Mouse (Mus musculus) kidney, adult 11 months (tissue): ENCODE results near the gene Il16.
A peak's percentile ranks its signal among the peaks of the same experiment; 100 is the strongest.

Experiments
- DNase-seq: peaks from one replicate; pipeline ENCODE4 v3.0.0; 2022

The Il16 gene

DNA sequence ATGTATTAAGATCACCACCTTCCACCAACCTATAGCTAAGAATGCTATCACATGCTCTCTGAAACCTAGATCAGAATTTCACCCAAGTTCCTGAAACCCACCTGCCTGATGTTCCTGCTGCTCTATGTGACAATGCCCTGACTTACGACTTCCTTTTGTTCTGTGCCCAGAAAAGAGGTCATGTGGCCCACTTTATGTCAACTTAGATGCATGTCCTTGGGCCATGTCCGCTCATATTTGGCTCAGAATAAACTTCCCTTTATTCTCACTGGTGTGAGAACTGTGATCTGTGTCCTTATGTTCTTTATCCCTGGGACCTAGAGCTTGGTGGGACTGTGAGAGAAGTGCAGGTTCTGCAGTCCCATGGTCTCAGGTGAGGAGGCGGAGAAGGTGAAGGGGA, 68.2 kb downstream of the Il16 start:
- no peak for DNase-seq

DNA sequence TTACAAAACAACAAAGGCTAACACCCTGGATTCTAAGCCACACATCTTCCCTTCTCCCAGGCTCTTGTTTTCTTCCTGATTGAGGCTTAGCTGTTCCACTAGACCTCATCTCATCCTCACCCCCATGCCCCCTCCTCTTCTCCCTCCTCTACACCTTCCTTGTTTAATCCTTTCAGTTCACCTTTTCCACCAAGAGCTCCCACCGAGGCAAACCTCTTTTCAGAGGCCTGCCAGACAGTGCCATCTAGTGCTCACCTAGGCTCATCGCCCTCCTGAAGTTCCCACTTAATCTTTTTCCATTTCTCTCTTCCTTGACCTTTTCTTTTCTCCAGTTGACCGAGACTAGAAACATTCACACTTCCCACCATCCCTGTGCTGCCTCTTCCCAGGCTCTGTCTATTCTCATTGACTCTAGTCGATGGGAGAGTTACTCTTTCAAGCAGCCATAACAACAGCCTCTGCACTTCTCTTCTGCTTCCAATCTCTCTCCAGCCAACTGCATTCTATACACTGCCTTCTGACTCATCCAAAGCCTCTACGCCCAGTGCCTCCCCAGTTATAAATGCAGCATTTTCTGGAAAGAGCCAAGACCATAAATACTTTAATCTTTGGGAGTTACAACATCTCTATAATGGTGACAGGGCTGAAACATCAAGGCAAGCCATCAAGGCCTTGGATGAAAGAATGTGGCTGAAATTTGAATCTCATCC, 69.8 kb downstream of the Il16 start:
- no peak for DNase-seq

DNA sequence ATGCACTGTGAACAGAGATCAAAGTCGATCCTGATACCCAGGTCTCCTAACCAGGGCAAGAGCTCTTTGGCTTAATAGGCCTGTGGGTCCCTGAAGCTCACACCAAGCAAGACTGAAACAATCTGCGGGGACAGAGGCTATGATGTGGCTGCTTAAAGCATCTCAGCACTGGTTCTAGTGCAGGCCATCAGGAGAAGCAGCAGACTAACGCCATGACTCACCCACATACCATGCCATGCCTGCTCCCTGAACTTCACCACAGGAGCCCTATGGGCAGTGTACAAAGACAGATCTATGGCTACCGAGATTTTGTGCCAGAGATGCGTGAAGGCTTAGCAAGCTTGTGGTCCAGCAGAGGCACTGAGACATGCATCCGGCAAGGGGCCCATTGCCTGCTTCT, 74.0 kb downstream of the Il16 start:
- no peak for DNase-seq

DNA sequence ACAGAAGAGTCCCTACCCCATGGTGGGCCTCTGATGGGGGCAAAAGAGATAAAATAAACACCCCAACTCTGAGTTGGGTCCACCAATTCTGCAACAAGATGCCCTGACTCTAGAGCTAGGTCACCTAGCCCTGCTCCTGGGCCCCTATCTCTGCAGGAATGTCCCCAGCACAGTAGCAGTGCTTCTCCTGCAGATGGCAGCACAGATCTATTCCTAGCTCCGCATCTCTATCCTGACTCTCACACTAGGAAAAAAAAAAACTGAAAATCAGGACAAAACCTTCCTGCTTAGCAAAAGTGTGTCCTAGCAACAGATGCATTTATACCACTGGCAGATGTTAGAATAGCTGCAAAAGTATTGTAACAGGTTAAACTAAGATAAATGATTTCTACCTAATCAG, 76.8 kb downstream of the Il16 start:
- DNase-seq, result peak; percentile 29

DNA sequence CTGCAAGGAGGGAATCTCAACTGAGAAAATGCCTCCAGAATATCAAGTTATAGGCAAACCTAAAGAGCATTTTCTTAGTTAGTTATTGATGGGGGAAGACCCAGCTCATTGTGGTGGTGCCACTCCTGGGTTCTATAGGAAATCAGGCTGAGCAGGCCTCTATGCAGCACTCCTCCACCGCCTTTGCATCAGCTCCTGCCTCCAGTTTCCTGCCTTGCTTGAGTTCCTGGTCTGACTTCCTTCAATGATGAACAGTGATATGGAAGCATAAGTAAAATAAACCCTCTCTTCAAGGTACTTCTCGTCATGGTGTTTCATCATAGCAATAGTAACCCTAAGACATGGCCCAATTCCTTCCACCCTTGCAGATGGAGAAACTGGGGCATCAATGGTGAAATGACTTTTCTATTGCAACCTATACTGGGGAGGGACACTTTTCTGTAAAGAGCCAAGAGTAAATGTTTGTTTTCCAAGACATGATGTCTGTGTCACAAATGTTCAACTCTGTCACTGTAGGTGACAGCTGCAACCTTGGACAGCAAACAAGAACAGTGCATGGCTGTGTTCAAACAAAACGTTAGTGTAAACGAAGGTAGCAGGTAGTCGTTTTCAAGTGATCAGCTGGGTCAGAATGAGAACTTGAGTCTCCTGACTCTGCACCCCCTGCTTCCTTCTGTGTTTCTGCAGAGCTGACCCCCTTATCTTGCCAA, 77.4 kb downstream of the Il16 start:
- DNase-seq, result no peak

DNA sequence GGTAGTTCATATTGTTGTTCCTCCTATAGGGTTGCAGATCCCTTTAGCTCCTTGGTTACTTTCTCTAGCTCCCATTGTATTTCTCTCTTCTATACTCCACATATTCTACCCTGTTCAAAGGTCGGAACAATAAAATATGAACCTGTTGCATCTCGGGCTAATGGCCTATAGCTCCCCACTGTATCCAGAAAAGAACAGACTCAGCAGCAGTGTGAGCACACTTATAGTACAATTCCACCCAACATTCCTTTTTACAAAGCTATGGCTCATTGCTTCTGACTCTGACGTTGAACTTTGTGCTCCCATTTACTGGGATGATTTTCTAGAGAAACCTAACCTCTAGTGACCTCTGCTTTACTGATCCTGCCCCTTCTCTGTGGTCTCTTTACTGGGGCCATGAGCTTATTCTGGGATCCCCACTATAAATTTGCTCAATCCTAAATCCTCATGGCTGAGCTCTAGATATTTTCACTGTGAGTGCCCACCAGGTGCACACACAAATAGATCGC, 79.4 kb downstream of the Il16 start:
- peak; percentile 17 for DNase-seq

DNA sequence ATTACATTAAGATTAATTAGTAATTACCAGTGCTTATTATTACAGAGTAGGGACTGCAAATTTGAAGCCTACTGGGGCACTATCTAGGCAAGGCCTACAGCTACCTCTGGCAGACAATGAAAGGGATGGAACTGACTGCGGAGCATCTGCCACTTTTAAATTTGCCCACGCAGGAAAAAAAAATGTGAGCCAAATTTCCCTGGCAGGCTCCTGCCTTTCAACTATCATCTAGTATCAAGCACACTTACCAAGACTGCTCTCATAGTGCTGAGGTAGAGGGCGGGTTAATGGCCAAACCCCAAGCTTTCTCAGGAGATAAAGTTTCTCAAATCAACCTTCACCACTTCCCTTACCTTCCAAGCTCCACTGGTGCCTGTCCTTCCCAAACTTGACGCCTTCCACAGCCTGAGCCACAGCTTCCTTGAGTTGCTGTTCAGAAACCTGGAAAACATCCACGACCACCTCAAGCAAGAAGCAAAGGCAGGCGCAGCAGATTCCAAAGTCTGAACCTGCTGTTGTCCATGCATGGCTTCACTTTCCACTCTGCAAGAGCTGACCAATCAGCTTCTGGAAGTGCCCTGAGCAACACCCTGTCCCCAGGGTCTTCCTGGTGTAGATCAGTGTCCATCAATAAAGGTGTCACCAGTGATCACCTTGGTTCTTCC, 82.7 kb downstream of the Il16 start:
- peak; percentile 53 for DNase-seq

DNA sequence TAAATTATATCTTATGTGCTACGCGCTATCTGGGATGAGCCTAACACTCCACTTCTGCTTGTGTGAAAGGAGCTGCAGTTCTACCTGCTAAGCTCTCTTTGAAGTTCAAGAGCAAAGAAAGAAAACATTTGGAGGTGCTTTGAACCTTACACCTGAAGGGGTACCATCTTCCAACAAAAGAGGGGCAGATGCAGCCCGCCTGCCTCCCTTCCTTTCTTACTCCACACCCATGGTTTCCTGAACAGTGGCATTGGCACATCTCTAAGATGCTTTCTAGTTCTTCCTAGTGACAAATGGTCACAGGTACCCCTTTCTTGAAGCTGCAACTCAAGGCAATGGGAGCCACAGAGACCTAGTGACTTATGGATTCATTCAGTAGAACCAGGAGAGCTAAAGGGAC, 83.8 kb downstream of the Il16 start:
- no peak for DNase-seq

DNA sequence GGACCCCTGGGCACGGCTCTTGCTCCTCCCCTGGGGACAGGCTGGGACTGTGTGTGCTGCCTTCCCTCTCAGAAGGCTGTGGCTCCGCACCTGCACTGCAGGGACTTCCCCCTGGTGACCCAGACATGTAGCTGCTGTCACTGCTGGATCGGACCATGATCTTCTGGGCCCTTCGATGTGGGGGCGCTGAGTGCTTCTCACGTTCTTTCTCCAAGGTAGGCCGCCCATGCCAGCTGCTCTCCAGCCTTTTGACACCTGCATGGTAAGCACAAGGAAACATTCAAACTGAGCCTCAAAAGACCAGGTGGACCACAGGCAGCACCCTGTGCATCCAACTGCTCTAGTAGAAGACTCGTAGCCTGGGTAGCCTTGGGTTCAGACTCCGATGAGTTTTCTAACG, 84.5 kb downstream of the Il16 start:
- DNase-seq, result no peak

DNA sequence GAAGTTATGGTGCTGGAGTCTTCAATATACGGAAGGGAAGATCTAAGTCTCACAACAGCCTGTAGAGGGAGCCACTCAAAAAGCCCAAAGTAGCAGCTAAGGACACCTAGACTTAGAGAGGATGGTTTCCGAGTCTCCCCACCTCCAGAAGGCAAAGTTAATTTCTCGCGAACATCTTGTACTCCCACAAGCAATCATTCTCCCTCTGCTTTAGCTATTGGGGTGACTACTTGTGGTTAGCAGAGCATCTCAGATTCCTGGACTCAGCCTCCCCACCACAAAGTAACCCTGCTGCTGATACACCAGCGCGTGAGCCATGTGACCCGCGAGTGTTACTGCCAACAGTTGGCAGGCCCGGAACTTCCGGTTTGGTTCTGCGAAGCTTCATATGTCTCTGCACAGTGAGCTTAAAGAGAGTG, 85.2 kb downstream of the Il16 start:
- no peak for DNase-seq

DNA sequence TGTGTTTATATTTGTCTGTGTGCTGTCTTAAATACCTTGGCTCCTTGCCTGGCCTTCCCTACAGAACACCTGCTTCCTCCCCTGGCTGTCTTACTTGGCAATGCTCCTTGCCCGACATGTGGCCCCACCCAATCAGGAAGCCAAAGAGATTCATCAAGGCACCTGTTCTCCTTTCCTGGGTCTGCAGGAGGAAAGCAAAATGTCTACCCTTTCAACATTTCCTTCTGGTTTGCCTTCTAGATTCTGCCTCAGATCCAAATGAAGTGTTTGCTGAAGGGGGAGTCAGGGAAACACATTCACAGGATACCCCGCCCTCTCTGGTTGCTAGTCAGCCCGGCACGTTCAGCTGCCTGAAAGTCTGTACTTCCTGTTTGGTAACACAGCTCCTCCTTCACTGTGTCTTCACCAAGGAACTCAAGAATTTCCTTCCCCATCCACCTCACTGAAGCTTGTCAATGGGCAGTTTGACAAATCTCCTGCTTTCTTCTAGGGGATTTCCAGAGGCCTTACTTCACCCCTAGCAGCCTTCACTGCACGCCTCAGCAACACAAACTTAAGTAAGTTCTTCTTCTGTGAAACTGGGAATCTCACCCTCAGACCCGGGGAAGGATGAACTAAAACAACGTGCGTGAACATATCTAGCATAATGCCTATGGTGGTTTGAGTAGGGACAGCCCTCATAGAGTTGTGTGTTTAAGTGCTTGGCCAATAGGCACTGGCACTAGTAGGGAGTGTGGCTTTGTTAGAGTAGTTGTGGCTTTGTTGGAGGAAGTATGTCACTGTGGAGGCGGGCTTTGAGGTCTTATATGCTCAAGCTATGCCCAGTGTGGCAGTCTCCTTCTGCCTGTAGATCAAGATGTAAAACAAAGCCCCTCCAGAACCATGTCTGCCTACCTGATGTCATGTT, 86.1 kb downstream of the Il16 start:
- DNase-seq, result peak; percentile 62

DNA sequence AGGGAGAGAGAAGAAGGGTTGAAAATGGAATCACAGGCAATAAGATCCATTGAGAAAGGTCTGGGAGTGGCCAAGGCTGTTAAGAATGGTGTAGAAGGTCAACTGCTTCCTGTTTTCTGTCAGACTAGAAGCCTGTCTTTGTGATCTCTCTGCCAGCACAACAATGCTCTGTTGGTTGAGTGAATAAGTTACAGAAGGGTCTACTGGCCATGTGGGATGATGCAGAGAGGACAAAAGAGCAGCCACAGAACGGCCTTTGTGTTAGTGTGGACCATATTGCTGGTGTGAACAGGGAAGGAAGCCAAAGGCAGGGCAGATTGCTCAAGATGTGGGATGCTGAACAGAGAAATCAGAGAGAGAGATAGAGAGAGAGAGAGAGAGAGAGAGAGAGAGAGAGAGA, 86.8 kb downstream of the Il16 start:
- peak; percentile 44 for DNase-seq

DNA sequence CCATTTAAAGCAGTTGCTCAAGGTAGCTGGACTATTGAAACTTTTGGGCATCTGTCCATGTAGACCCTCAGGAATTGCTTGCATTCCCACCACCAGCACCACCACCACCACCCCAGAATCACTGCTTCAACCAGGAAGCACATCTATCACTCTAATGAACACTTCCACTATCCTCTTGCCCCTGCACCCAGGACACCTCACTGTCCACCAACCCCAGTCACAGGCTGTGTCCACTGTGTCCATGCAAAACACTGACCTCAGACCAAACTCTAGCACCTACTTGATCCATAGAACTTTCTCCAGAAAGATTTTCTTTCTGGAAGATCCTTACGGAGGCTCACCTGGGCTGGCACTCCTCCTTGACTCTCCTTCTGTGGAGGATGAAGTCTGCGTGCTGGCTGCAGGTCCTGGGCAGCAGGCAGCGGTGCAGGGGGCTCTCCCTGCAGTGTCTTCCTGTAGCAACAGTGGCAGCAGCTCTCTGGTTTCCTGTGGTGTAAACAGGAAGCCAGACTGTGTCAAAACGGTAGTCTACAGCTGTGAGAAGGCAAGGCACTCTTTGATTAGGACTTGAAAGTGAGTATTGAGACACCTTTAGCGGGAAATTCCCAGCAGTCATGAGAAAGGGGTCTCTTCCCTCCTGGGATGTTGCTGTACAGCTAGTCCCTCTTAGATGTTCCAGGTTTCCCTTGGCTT, 90.4 kb downstream of the Il16 start:
- DNase-seq, result peak; percentile 41

DNA sequence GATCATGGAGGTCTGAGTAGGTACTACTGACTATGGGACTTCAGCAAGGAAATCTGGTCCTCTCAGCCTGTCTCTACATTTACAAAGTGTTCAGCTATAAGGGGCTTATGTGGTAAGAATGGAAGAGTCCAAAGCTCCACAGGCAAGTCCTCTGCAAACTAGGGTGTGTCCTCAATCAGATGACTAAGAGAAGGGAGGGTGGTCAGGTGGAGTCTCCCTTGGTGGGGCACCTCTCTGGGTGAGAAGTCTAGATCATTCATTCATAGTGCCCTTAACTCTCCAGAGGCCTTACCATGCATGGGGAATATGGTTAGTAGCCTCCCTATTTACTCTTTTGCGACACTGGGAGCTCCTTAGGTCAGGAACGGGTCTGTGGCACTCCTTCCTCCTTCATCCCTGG, 91.3 kb downstream of the Il16 start:
- no peak for DNase-seq

DNA sequence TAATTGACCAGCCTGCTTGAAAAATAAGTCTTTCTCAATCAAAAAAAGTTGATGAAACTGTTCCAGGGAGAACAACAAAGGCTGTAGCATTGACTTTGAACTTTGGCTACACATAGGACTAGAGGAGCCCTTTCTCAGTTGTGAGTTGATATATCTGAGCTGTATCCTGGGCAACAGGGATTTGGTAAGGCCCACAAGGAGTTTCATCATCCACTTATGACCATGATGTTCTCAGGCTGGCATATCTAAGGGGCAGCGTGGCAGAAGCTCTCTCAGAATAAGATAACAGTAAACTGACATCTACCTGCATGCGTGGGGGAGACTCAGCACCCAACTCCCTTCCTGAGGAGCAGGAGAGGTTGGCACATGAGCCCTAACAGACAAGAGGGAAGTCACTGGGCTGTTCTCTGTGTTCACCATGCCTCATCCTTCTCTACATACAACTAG, 91.9 kb downstream of the Il16 start:
- no peak for DNase-seq

DNA sequence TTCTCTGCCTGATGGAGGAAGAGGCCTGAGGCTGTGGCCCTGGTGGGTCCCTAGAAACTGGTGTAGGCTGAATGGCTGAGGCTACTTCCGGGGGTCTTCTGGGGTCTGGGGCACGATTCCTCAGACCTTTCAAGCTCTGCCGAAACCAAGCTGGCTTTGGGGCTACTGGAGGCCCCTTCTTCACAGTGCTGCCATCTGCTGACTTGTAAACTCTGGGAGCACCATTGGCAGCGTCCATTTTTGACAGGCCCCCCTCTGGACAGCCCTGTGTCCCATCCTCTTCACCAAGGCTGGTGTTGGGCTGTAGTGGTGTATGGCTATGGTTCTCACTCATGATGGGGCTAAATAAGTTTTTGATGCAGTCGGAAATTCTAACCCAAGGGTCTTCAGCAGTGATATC, 93.0 kb downstream of the Il16 start:
- no peak for DNase-seq

DNA sequence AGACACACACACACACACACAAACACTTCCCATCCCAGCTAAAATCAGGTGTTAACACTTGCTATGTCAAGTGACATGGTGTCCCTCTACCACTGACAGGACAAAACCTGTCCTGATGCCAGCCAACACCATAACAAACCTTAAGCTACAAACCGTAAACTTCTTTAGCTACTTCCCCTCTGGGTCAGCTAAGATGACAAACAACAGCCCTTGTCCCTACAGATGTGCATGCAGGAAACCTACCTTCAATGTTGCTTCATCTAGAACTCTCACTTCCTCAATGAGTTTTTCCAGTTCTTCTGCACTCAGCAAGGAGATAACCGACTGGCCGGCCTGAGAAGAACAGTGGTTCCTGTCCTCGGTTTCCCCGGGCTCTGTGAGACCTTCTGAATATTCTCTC, 94.9 kb downstream of the Il16 start:
- DNase-seq, result no peak

DNA sequence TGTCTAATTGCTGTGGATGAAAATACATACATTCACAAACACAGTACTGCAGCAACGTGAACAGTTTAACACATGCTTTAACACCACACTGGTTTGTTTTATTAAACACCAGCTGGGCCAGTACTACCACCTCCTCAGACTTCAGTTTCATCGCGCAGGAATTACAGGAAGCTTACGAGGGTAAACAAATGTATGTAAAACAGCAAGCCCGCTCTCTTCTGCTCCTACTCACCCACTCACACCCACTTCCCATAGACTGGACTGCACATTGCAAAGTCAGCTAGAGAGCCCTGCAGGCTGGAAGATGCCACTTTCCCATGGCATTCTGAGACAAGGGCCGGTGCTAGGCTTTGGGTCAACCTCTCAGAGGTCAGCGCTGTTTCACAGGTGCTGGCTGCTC, 96.7 kb downstream of the Il16 start:
- no peak for DNase-seq

DNA sequence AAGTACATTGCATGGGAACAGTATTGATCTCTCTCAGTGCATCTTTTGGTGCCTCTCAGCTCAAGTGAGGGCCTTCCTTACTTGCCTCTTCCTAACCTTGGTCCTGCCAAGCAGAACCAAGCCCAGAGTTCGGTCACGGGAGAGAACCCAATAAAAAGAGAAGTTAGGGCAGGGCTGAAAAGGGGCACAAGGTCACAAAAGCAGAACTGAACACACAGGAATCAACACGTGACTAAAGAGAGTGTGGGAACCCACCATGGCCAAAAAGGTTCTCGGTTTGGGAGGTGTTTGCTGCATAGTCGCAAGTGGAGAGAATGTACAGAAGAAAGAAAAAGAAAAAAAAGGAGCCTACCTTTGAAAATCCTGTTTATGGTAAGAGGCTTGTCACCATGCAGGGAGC, 100.0 kb downstream of the Il16 start:
- DNase-seq, result no peak

DNA sequence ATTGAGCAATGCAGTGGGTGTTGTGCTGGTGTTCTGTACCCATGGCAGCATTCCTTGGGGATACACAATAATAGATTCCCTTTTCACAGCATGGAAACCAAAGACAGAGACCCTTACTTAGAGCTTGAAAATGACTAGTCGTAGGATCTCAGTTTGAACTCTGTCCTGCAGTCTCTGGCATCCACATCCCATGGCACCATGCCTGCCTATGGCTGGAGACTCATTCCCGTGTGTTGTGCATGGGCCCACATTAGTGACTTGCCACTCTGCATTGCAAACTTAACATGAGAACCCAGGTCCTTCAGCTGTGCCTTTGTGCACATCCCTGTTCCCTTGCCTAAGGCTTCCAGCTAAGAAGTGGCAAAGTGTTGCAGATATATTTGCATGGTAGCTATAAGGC, 100.8 kb downstream of the Il16 start:
- DNase-seq, result no peak

DNA sequence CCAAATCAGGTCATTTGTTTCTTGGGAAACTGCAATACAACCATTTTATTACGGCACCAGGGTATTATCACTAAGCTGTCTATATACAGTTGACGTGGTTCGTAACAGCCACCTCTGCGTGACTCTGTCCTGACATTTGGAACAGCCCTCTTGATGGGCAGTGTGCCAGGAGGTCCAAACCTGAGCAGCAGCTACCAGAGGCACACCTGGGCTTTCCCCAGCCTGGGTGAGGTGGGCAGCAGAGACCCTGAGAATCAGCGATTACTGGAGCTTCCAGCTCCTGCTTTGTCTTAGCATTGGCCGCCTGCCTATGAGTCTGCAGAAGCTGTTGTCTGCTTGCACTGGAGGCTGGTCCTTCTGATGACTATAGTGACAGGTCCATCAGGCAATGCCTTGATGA, 101.9 kb downstream of the Il16 start:
- no peak for DNase-seq

DNA sequence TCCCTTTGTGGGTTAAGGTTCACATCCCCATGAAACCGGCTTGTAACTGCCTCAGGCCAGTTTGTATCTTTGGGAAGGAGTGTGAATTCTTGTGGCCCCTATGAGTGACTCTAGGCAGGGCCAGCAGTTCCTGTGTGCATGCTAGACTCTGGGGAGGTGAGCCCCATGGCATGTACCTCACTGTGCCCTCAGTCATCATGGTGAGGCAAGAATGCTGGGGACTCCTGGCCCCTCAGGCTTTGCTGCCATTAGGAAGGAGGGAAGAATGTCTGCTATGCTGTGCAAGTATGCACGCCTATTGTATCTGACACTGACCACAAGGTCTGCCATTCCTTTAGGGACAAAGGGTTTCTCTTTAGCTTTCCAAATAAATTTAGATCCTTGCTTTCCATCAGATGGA, 104.4 kb downstream of the Il16 start:
- DNase-seq, result no peak
